Mouse (Mus musculus): ENCODE results near the gene Lsamp.

Lsamp gene

GRCm38 (mm10) chr16:39984205-39984634, at the start of gene Lsamp:
Gene Lsamp (plus strand): TSS chr16:39984361.
- ATAC-seq (ENCODE audit: insufficient number of reproducible peaks, low FRiP score, low TSS enrichment), result peak; percentile 89

- ATAC-seq (ENCODE audit: insufficient number of reproducible peaks, low FRiP score, low TSS enrichment), result no peak
Measured at GRCm38 (mm10) chr16:39957686-39958085, 26.5 kb upstream of the Lsamp start.

DNA sequence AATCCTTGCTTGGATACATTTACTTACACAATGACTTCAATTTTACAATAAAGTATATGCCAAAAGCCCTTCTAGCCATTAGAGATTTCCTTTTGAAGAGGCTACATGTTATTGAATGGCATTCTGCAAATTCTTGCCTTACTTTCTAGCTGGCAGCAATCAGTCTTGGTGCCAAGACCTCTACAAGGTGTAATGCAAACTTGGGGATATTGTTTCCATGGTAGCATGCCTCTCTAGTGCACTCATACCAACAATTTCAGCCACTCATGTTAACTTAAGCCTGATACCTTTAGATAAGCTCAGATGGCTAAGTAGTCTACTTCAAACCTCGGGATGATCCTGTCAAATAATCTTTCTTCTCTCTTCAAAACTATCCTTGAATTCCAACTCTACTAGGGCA, 11.4 kb upstream of the Lsamp start:
- no peak for ATAC-seq (ENCODE audit: insufficient number of reproducible peaks, low FRiP score, low TSS enrichment)

- ATAC-seq (ENCODE audit: insufficient number of reproducible peaks, low FRiP score, low TSS enrichment), result peak; percentile 62
Measured at GRCm38 (mm10) chr16:39984635-39985291, 602 bp downstream of the Lsamp start.

GRCm38 (mm10) chr16:39988466-39988865, 4.3 kb downstream of the Lsamp start:
- ATAC-seq (ENCODE audit: insufficient number of reproducible peaks, low FRiP score, low TSS enrichment), result no peak

DNA sequence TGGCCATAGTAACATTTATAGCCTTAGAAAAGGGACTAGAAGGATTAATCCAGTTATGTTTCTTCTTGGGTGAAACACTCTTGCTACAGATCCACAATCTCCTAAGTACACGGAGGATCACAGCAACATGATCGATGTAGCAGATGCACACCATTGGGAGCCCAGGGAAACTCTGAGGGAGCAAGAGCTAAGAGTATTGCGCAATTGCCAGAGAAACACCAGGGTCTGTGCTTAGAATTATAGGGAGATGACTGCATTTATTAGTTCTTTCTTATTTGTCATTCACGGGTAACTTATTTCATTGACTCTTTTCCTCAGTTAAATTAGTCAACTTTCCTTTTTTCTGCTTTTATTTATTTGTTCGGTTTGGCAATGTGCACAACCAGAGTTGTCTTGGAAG, 10.7 kb downstream of the Lsamp start:
- ATAC-seq (ENCODE audit: insufficient number of reproducible peaks, low FRiP score, low TSS enrichment), result no peak

GRCm38 (mm10) chr16:40008800-40009199, 24.6 kb downstream of the Lsamp start:
- ATAC-seq (ENCODE audit: insufficient number of reproducible peaks, low FRiP score, low TSS enrichment), result peak; percentile 85

GRCm38 (mm10) chr16:40011106-40011505, 26.9 kb downstream of the Lsamp start:
- no peak for ATAC-seq (ENCODE audit: insufficient number of reproducible peaks, low FRiP score, low TSS enrichment)

DNA sequence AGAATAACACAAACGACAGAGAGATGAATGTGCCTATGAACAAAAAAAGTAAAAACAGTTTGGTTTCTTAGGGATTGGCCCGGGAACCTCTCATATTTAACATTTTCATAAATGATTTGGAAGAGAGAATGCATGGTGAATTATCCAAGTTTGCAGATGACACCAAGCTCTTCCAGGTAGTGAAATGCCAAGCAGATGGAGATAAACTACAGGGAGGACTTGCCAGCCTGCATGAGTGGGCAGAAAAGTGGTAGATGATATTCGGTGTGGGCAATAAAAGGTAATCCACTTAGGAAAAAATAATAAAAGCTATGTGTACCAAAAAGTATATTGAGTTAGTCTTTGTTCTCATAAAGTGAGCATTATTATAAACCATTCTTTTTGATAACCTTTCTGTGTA, 38.5 kb downstream of the Lsamp start:
- peak; percentile 52; the same call in 1 of the 2 replicates for ATAC-seq (ENCODE audit: insufficient number of reproducible peaks, low FRiP score, low TSS enrichment)

- no peak for ATAC-seq (ENCODE audit: insufficient number of reproducible peaks, low FRiP score, low TSS enrichment)
Measured at GRCm38 (mm10) chr16:40036719-40037118, 52.6 kb downstream of the Lsamp start.

DNA sequence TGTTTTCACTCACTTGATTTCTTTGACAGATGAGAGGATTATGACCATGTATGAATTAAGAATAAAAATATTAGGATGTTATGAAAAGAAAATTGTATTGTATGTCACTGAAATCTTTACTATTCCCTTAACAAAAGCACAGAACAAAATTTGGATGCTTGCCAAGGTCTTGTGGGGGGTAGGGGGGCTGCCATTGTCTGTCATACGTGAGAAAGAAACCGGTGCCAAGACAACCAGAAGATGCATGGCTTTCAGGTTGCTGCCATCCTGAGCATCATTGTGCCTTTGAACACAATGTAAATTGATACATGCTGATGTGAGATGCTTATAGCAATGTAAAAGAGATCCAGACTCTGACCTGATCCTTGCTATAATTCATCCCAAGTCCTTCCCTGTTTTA, 75.4 kb downstream of the Lsamp start:
- ATAC-seq (ENCODE audit: insufficient number of reproducible peaks, low FRiP score, low TSS enrichment), result no peak

- ATAC-seq (ENCODE audit: insufficient number of reproducible peaks, low FRiP score, low TSS enrichment), result no peak
Measured at GRCm38 (mm10) chr16:40059968-40060367, 75.8 kb downstream of the Lsamp start.

GRCm38 (mm10) chr16:40060491-40060890, 76.3 kb downstream of the Lsamp start:
- ATAC-seq (ENCODE audit: insufficient number of reproducible peaks, low FRiP score, low TSS enrichment), result peak; percentile 94

DNA sequence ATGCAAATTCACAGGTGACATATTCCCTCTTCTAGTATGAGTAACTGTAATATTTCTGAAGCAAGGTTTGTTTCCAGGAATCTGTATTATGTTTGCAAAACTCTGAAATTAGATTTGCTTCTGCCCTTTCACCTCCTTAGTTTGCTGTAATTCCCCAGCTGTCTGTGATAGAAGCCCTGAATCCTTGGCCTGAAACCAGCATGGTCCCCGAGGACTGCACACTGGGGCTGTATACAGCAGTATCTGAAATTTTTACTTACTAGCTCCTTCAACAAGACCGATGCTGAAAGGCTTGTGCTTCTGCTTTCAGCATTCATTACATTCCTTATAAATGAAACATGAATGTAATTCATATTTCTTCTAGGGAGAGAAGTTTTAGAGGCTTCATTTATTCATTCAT, 91.4 kb downstream of the Lsamp start:
- no peak for ATAC-seq (ENCODE audit: insufficient number of reproducible peaks, low FRiP score, low TSS enrichment)

DNA sequence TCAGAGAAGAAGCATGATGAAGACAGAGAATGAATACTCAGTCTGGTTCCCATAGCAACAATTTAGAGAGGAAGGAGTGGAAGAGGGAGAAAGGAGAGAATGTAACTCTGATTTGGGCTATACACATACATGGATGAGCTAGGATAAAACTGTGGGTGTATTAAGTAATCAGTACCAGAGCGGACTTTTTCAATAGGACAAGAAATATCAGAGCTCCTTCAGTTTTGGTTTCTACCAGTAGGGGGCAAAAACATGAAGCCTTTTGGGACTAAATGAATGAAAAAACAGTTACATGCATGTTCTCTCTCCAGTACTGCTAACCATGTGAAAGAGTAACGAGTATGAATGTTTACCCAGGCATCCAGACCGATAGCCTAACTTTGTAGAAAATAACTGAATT, 96.1 kb downstream of the Lsamp start:
- ATAC-seq (ENCODE audit: insufficient number of reproducible peaks, low FRiP score, low TSS enrichment), result 0 out of 2 replicates have a peak, but pooled peaks have one; percentile 10

DNA sequence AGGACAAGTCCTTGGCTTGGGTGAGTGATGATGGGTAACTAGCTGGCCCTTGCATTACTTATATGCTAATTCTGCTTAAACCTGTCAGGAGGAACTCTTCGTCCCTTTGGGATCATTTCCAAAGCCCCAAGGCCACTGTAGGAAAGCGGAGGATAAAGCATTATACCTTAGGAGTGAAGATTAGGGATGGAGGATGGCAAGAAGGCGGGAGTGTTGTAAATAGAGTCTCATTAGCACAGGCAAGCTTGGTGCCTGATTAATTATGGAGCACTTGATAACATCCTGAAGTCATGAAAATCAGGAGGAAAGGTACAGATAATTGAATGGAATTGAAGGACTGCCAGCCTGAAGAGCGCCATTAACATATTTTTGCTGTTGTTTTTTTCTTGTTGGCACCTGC, 120.2 kb downstream of the Lsamp start:
- no peak for ATAC-seq (ENCODE audit: insufficient number of reproducible peaks, low FRiP score, low TSS enrichment)

GRCm38 (mm10) chr16:40182918-40183317, 198.8 kb downstream of the Lsamp start:
- ATAC-seq (ENCODE audit: insufficient number of reproducible peaks, low FRiP score, low TSS enrichment), result no peak

- ATAC-seq (ENCODE audit: insufficient number of reproducible peaks, low FRiP score, low TSS enrichment), result no peak
Measured at GRCm38 (mm10) chr16:40187987-40188590, 203.9 kb downstream of the Lsamp start.

DNA sequence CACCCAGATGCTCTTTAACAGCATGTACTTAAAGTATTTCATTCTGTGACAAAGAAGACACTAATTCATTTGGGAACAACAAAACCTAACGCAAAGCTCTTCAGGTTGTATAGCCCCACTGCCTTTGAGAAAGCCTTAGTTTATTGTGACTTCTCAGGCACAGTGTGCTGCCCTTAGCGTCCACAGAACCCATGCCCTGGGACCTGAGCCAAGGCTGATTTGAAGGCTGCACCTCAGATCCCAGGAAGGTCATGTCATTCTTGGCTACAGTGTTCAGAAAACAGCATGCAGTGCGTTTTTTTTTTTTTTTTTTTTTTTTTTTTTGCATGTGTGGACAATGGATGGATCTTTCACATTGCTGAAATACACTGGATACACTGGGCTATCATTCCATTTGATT, 210.2 kb downstream of the Lsamp start:
- peak; percentile 52; the same call in 1 of the 2 replicates for ATAC-seq (ENCODE audit: insufficient number of reproducible peaks, low FRiP score, low TSS enrichment)

DNA sequence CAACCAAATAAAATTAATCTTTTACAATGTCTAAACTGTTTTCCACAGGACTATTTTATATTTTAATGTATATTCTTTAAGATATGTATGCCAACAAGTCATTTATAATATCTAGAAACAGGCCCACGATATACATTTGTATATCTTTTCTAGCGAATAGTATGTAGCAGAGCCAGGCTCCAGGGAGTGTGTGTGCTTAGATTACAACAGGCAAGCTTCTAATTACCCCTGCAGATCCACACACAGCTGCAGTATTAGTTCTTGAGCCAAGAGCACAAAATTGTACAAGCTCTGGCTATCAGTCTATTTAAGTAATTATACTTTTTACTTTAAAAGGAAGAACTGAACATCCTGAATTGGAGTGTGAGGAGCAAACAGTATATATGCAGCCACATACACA, 210.7 kb downstream of the Lsamp start:
- ATAC-seq (ENCODE audit: insufficient number of reproducible peaks, low FRiP score, low TSS enrichment), result no peak

GRCm38 (mm10) chr16:40228627-40229026, 244.5 kb downstream of the Lsamp start:
- ATAC-seq (ENCODE audit: insufficient number of reproducible peaks, low FRiP score, low TSS enrichment), result peak; percentile 98

- no peak for ATAC-seq (ENCODE audit: insufficient number of reproducible peaks, low FRiP score, low TSS enrichment)
Measured at GRCm38 (mm10) chr16:40233066-40233465, 248.9 kb downstream of the Lsamp start.
